Mouse (Mus musculus): Measurements from ENCODE around the gene Polr3e.

DNA sequence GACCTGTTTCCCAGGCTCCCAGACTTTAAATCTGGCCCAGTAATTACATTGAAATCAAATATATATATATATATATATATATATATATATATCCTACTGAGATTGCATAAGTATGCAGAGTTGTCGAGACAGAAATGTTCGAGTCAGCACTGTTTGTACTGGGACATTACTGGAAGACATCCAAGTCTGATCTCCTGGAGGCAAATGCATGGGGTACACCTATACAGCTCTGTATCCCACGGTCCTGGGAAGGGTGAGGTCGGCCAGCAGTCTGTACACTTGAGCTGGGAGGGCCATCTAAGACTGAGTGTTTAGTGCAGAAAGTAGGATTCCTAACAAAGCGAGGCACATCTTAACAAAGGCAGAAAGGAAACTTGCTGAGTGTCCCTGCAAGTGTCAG lies 47.7 kb upstream of the Polr3e start:
- no peak for TF ChIP-seq EP300 (IDR thresholded peaks at IDR 0.05; ENCODE audit: insufficient read depth, low read depth, low read length)
- no peak for TF ChIP-seq POLR2A (IDR thresholded peaks at IDR 0.05; ENCODE audit: insufficient read depth, low read depth, low read length)
- TF ChIP-seq CTCF (IDR thresholded peaks at IDR 0.05): no peak
